Mouse (Mus musculus) naive thymus-derived CD4-positive, alpha-beta T cell, adult 2 months (primary cell): Measurements from ENCODE around the gene Ttll4.

Source experiments
- DNase-seq: peaks from one replicate; pipeline ENCODE4 v3.0.0-alpha.2; 2011; ENCODE audit warnings: low read depth

The Ttll4 gene

GRCm38 (mm10) chr1:74712046-74712445 lies 50.5 kb downstream of the Ttll4 start:
- DNase-seq = no peak

GRCm38 (mm10) chr1:74712461-74713098 lies 51.0 kb downstream of the Ttll4 start:
- DNase-seq = no peak

GRCm38 (mm10) chr1:74713099-74713858 lies 51.7 kb downstream of the Ttll4 start, which contains the start of gene Cyp27a1:
TSS of gene Cyp27a1 (plus strand) at chr1:74713574.
- DNase-seq = no peak

- DNase-seq = no peak
These were observed 52.5 kb downstream of the Ttll4 start for GRCm38 (mm10) chr1:74713859-74714730.

GRCm38 (mm10) chr1:74714967-74715366 lies 53.4 kb downstream of the Ttll4 start:
- DNase-seq = no peak

- no peak for DNase-seq
These were observed 53.9 kb downstream of the Ttll4 start for GRCm38 (mm10) chr1:74715468-74715867.

GRCm38 (mm10) chr1:74715886-74716285 lies 54.3 kb downstream of the Ttll4 start:
- DNase-seq = no peak

- no peak for DNase-seq
These were observed 56.6 kb downstream of the Ttll4 start for GRCm38 (mm10) chr1:74718113-74718512.

GRCm38 (mm10) chr1:74719281-74719680 lies 57.7 kb downstream of the Ttll4 start:
- DNase-seq = no peak

GRCm38 (mm10) chr1:74721657-74722056 lies 60.1 kb downstream of the Ttll4 start:
- no peak for DNase-seq

GRCm38 (mm10) chr1:74723748-74724147 lies 62.2 kb downstream of the Ttll4 start:
- no peak for DNase-seq

GRCm38 (mm10) chr1:74726114-74726513 lies 64.6 kb downstream of the Ttll4 start:
- no peak for DNase-seq

GRCm38 (mm10) chr1:74726674-74727073 lies 65.1 kb downstream of the Ttll4 start:
- no peak for DNase-seq

GRCm38 (mm10) chr1:74728446-74728845 lies 66.9 kb downstream of the Ttll4 start:
- no peak for DNase-seq

GRCm38 (mm10) chr1:74736977-74737376 lies 75.4 kb downstream of the Ttll4 start:
- DNase-seq = no peak

GRCm38 (mm10) chr1:74737500-74737899 lies 76.0 kb downstream of the Ttll4 start:
- DNase-seq = no peak

- DNase-seq = no peak
These were observed 79.3 kb downstream of the Ttll4 start for GRCm38 (mm10) chr1:74740846-74741245.

- DNase-seq = no peak
These were observed 85.8 kb downstream of the Ttll4 start for GRCm38 (mm10) chr1:74747335-74747734.

GRCm38 (mm10) chr1:74748643-74749271 lies 87.2 kb downstream of the Ttll4 start, which contains the start of gene Prkag3:
TSS of gene Prkag3 (minus strand) at chr1:74749221.
- peak; percentile 21 for DNase-seq

GRCm38 (mm10) chr1:74749301-74749700 lies 87.8 kb downstream of the Ttll4 start:
- no peak for DNase-seq

- DNase-seq = no peak
These were observed 89.1 kb downstream of the Ttll4 start for GRCm38 (mm10) chr1:74750683-74751082.

GRCm38 (mm10) chr1:74752150-74752549 lies 90.6 kb downstream of the Ttll4 start:
- DNase-seq = no peak
